Mouse (Mus musculus) hindbrain, embryonic 14.5 days (tissue): ENCODE data around the gene Gm8212. TPM values are rescaled to one million over a fixed set of nuclear protein-coding genes. Genes with fewer than 3 reads are reported as not detected.
A peak's percentile ranks its signal among the peaks of the same experiment; 100 is the strongest.
"Not testable (repeated sequence)": the region's sequence is repeated elsewhere in the genome, so short reads cannot be mapped to it uniquely, and the experiment has no call there.

ENCODE experiments used
- ATAC-seq: fragments of 200-750 bp; cut with Nextera tagmentation; 2 replicates; pipeline ENCODE4 v1.8.0; 2017; ENCODE audit warnings: moderate number of reproducible peaks, mild to moderate bottlenecking, moderate TSS enrichment, moderate library complexity; ENCODE audit not compliant: low FRiP score
- DNase-seq: peaks from one replicate; pipeline ENCODE4 v3.0.0-alpha.2; 2015; ENCODE audit warnings: low spot score
- H3K27ac ChIP-seq: fragments of 300-500 bp; sonication (generic); 2 replicates; pipeline ENCODE4 v1.5.1; 2014; ENCODE audit warnings: mild to moderate bottlenecking, moderate library complexity
- H3K27me3 ChIP-seq: fragments of 300-500 bp; sonication (generic); 2 replicates; pipeline ENCODE4 v1.6.1; 2014; ENCODE audit warnings: mild to moderate bottlenecking, low read length, mixed read lengths; ENCODE audit not compliant: control insufficient read depth, insufficient read depth
- H3K36me3 ChIP-seq: fragments of 300-500 bp; sonication (generic); replicated peaks from 2 replicates; pipeline ENCODE4 v1.6.1; 2014; ENCODE audit not compliant: control insufficient read depth, insufficient read depth
- H3K4me1 ChIP-seq: fragments of 300-500 bp; sonication (generic); replicated peaks from 2 replicates; pipeline ENCODE4 v1.6.1; 2014; ENCODE audit warnings: antibody characterized with exemption, low read length, mixed read lengths; ENCODE audit not compliant: control insufficient read depth, insufficient read depth
- H3K4me2 ChIP-seq: fragments of 300-500 bp; sonication (generic); replicated peaks from 2 replicates; pipeline ENCODE4 v1.6.1; 2014; ENCODE audit warnings: mild to moderate bottlenecking, moderate library complexity
- H3K4me3 ChIP-seq: fragments of 300-500 bp; sonication (generic); replicated peaks from 2 replicates; pipeline ENCODE4 v1.5.1; 2014; ENCODE audit warnings: mild to moderate bottlenecking, low read length
- H3K9ac ChIP-seq: fragments of 300-500 bp; sonication (generic); 2 replicates; pipeline ENCODE4 v1.6.1; 2014
- H3K9me3 ChIP-seq: fragments of 300-500 bp; sonication (generic); 2 replicates; pipeline ENCODE4 v1.6.1; 2016; ENCODE audit warnings: low read length; ENCODE audit not compliant: control insufficient read depth
- WGBS: fragments of 180-500 bp; shearing (Covaris S2); extraction: QIAGEN DNeasy Blood & Tissue Kit; methylation state at CpG from one replicate; pipeline ENCODE4 v1.1.7; 2014; 5-methylcytosine and 5-hydroxymethylcytosine counted together
- polyA plus RNA-seq: library from polyadenylated mRNA; unstranded; fragments of >200 nt; fragmentation: Nextera tagmentation; extraction: Ambion mirVana; gene quantifications from 2 replicates; pipeline ENCODE4 v1.2.1, GENCODE M21; 2014

Gene Gm8212
- polyA plus RNA-seq, result not detected in 2 replicates

DNA sequence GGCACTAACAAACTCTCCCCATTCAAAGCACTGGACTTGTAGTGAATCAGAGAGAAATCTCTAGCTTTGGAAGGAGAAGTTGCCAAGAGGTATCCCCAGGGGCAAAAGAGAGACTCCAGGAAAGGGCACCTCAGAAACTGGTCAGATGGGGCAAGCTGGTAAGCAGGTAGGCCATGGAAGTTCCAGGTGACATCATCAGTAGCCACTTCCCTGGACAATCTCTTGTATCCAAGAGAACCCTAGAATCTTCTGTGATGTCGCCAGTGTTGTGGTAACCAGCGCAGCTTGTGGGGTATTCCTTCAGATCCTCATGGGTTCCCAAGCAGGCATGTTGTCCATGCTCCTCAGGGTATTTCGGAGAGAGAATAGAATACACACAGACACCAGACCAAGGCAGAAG is at the start of gene Gm8212:
TSS of gene Gm8212 (plus strand) at position 301 of the 400 bp plus-strand sequence.
- not testable (repeated sequence) for ATAC-seq, H3K27me3 ChIP-seq, H3K4me1 ChIP-seq, DNase-seq, H3K9ac ChIP-seq, H3K9me3 ChIP-seq, H3K4me2 ChIP-seq, H3K27ac ChIP-seq, H3K4me3 ChIP-seq, H3K36me3 ChIP-seq
- WGBS, result 100% methylated on average over 1 of the region's 3 CpGs

- WGBS, result 91% methylated on average over 3 of the region's 3 CpGs
- H3K27ac ChIP-seq, result not testable (repeated sequence)
These were observed 15.7 kb downstream of the Gm8212 start, which contains the start of gene 4930503E14Rik for GRCm38 (mm10) chr14:44213154-44213553. 4930503E14Rik (minus strand) TSS chr14:44213254.

DNA sequence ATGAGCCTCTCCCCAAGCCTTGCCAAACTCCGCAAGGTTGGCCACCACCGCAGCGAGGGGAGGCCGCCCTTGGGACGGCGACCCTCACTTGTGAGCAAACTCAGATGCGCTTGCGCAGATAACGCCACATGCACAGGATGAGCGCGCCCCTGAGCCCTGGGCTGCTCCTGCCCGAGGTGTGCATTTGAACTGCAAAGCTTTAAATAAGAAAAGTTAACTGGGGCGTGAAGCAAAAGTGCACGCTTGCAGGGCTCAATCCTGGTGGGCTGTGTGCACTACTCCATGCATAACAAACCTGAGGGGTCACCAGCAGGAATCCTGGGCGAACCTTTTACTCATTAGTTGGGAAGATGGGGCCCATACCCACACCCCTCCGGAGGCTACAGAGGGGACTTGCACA is 50.6 kb downstream of the Gm8212 start:
- ATAC-seq, result peak; percentile 43; the same call in 1 of the 2 replicates
- no peak overlapping the region for H3K4me3 ChIP-seq
- H3K27ac ChIP-seq, result no peak overlapping the region
- DNase-seq, result no peak
- H3K36me3 ChIP-seq, result no peaks in the 10 kb centered on the region
- no peaks in the 10 kb centered on the region for H3K9me3 ChIP-seq
- 94% methylated on average over 16 of the region's 16 CpGs for WGBS
- no peaks in the 10 kb centered on the region for H3K27me3 ChIP-seq
- no peaks in the 10 kb centered on the region for H3K4me1 ChIP-seq
- no peak overlapping the region for H3K4me2 ChIP-seq
- H3K9ac ChIP-seq, result no peak overlapping the region

More at GRCm38 (mm10) chr14:44213154-44213553, 15.7 kb downstream of the Gm8212 start, which contains the start of gene 4930503E14Rik:
- H3K36me3 ChIP-seq, H3K4me3 ChIP-seq, H3K4me2 ChIP-seq, H3K9me3 ChIP-seq, H3K4me1 ChIP-seq, H3K9ac ChIP-seq, H3K27me3 ChIP-seq, ATAC-seq, DNase-seq: not testable (repeated sequence)

Other genes with a start within 250 kb of the Gm8212 start
- not detected in 2 replicates for gene Ang5, start 240.6 kb upstream of the Gm8212 start, polyA plus RNA-seq
- not detected in 2 replicates for gene Ang6, start 195.4 kb upstream of the Gm8212 start, polyA plus RNA-seq
- gene Ear2, start 95.0 kb upstream of the Gm8212 start, polyA plus RNA-seq, result not detected in 2 replicates
- gene Gm3327, start 73.8 kb upstream of the Gm8212 start, polyA plus RNA-seq, result not detected in 2 replicates
- not detected in 2 replicates for gene 4930503E14Rik, start 15.6 kb downstream of the Gm8212 start, polyA plus RNA-seq
- gene Gm8220, start 87.9 kb downstream of the Gm8212 start, polyA plus RNA-seq, result not detected in 2 replicates
- gene Gm5930, start 140.9 kb downstream of the Gm8212 start, polyA plus RNA-seq, result not detected in 2 replicates
- gene Gm8229, start 167.7 kb downstream of the Gm8212 start, polyA plus RNA-seq, result 0.16 TPM in 1 of 2 replicates, not detected in the other
- gene Gm3371, start 213.0 kb downstream of the Gm8212 start, polyA plus RNA-seq, result not detected in 2 replicates
- gene Gm8232, start 236.0 kb downstream of the Gm8212 start, polyA plus RNA-seq, result not detected in 2 replicates